10 mouse cellular contexts compared by ENCODE assay signal in the genomic region with DNA sequence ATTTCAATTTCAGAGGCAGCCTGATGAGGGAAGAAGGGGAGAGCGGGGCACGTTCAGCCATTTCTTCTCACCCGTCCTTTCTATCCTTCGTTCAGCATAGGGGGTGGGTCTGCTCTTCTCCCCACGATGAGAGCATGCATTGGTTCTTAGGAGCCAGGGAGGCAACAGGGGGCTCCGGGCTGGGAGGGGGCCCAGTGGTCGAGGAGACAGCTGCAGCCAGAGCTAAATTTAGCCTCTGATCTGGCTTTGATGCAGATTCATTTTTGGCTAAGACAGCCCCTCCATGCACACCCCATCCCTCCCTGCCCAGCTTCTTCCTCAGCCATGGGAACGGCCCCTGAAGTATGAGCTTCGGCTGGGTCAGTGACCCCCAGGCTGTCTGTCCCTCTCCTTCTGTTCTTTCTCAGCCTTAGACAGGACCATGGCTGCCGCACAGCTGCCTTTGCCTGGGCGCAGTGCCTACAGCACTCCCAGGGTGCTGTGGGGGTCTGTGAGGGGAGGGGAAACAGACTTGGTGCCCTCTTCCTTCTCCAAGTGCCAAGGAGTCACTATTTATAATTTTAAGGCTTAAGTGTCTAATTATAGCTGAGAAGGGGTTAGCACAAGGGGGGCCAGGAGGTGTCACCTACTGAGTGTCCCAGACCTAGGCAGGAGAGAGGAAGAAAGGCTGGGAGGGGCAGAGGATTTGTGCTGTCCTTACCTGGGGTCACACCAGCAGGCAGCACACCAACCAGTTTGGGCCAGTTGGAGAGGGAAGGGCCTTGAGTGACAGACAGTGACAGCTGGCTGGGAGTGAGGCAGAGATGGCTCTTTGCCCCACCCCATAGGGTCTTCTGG. TPM values are rescaled to one million over a fixed set of nuclear protein-coding genes. Genes with fewer than 3 reads are reported as not detected.
DNase-seq lines count a peak whose midpoint lies in the region; ATAC-seq and TF ChIP-seq lines count a peak whose summit lies in the region.
"Had no signal": no experiment of that assay in that cellular context is flagged by ENCODE, and none has a peak within 500 bp of the region (broad histone marks: within the 10 kb centered on the region; RNA-seq: fewer than 3 reads in every experiment).

No protein-coding gene starts in this region.

- ATAC-seq in lung, postnatal 0 days, result no peak
- ATAC-seq in stomach, embryonic 15.5 days (ENCODE audit: insufficient read depth, low FRiP score, low read depth), result no peak
- no peak for ATAC-seq in erythroid progenitor cell, adult 5-6 weeks (replicated peaks; ENCODE audit: low FRiP score, poor library complexity, severe bottlenecking)
- ATAC-seq in activated CD4-positive, CD25-positive, alpha-beta regulatory T cell, adult 4 months, result no peak

- TF ChIP-seq EP300 in lung, postnatal 0 days (IDR thresholded peaks at IDR 0.05), result no peak

- peaks cover 4% of the 10 kb centered on the region; the same call in 1 of the 2 replicates for H3K4me1 ChIP-seq in lung, postnatal 0 days (ENCODE audit: insufficient read depth, low read depth, low read length)
- peaks cover 43% of the 10 kb centered on the region for H3K4me1 ChIP-seq in limb, embryonic 10.5 days
- peaks cover 32% of the 10 kb centered on the region for H3K4me1 ChIP-seq in stomach, embryonic 15.5 days

- H3K27me3 ChIP-seq in lung, postnatal 0 days (replicated peaks; ENCODE audit: insufficient read depth, low read length), result no peaks in the 10 kb centered on the region
- H3K27me3 ChIP-seq in limb, embryonic 10.5 days (ENCODE audit: low read depth, poor library complexity, severe bottlenecking), result peaks cover 29% of the 10 kb centered on the region
- no peaks in the 10 kb centered on the region for H3K27me3 ChIP-seq in stomach, embryonic 15.5 days (replicated peaks)

- intact Hi-C loops in gastrocnemius, adult 2 months (cut with DNase I), result loop anchor here (5.0 kb wide), 1 partner anchor 54 kb away; the partner anchor contains the start of gene Gabpb2

- H3K4me2 ChIP-seq in lung, postnatal 0 days (replicated peaks; ENCODE audit: low read depth, low read length), result no peak overlapping the region
- peak overlapping the region; percentile 85 for H3K4me2 ChIP-seq in stomach, embryonic 15.5 days

- H3K36me3 ChIP-seq in lung, postnatal 0 days (ENCODE audit: insufficient read depth, low read length), result peaks cover 1% of the 10 kb centered on the region; the same call in 1 of the 2 replicates
- H3K36me3 ChIP-seq in limb, embryonic 10.5 days, result peaks cover 62% of the 10 kb centered on the region
- H3K36me3 ChIP-seq in stomach, embryonic 15.5 days, result peaks cover 6% of the 10 kb centered on the region; the same call in 1 of the 2 replicates

- no peak overlapping the region for H3K9ac ChIP-seq in lung, postnatal 0 days (replicated peaks; ENCODE audit: low read depth)
- no peak overlapping the region for H3K9ac ChIP-seq in stomach, embryonic 15.5 days

- no peak overlapping the region for H3K27ac ChIP-seq in lung, postnatal 0 days (ENCODE audit: low read length)
- H3K27ac ChIP-seq in gastrocnemius, adult 2 months, result peak overlapping the region; percentile 94
- H3K27ac ChIP-seq in limb, embryonic 10.5 days, result 0 out of 2 replicates have a peak overlapping the region, but pooled peaks have one; percentile 4
- no peak overlapping the region for H3K27ac ChIP-seq in stomach, embryonic 15.5 days

- WGBS in lung, postnatal 0 days, result 48% methylated on average over 11 of the region's 11 CpGs
- WGBS in limb, embryonic 10.5 days, result 56% methylated on average over 11 of the region's 11 CpGs
- WGBS in stomach, embryonic 15.5 days, result 52% methylated on average over 11 of the region's 11 CpGs

- H3K9me3 ChIP-seq in lung, postnatal 0 days (ENCODE audit: low read length), result no peaks in the 10 kb centered on the region
- no peaks in the 10 kb centered on the region for H3K9me3 ChIP-seq in limb, embryonic 10.5 days (replicated peaks)
- no peaks in the 10 kb centered on the region for H3K9me3 ChIP-seq in stomach, embryonic 15.5 days

- TF ChIP-seq CTCF in lung, postnatal 0 days (IDR thresholded peaks at IDR 0.05), result no peak
- no peak for TF ChIP-seq CTCF in gastrocnemius, adult 2 months (IDR thresholded peaks at IDR 0.05)

- no peak overlapping the region for H3K4me3 ChIP-seq in lung, postnatal 0 days (ENCODE audit: low read depth, low read length)
- peak overlapping the region; percentile 98 for H3K4me3 ChIP-seq in gastrocnemius, adult 2 months
- no peak overlapping the region for H3K4me3 ChIP-seq in limb, embryonic 10.5 days
- H3K4me3 ChIP-seq in stomach, embryonic 15.5 days (replicated peaks), result no peak overlapping the region

- DNase-seq in lung, postnatal 10 days, result peak; percentile 48
- DNase-seq in lung, postnatal 0 days (ENCODE audit: low spot score), result no peak
- peak; percentile 94 for DNase-seq in gastrocnemius, adult 2 months
- DNase-seq in limb, embryonic 10.5 days (ENCODE audit: low spot score), result no peak
- DNase-seq in kidney, adult 11 months, result no peak
- DNase-seq: kidney, adult 2 months; lung, adult 18-20 months had no signal

RNA-seq across cellular contexts. Expression of gene Sema6c, which starts 3.4 kb away (rescaled TPM):
- polyA plus RNA-seq in lung, postnatal 0 days (2015; fragmentation: Nextera tagmentation; extraction: Ambion mirVana), result 1.3 and 1.8 TPM in 2 replicates
- 100 to 1,000 TPM in 1 of 2 experiments, 10 to 100 TPM in 1; 83.4 to 105 TPM for total RNA-seq in gastrocnemius, adult 2 months (2021)
- 8.9 and 15.8 TPM in 2 replicates for polyA plus RNA-seq in limb, embryonic 10.5 days (2016; fragmentation: Nextera tagmentation; extraction: Ambion mirVana)
- polyA plus RNA-seq in stomach, embryonic 15.5 days (2015; fragmentation: Nextera tagmentation; extraction: Ambion mirVana), result 5.9 and 6.9 TPM in 2 replicates
- not detected in 2 replicates for total RNA-seq in erythroid progenitor cell, adult 5-6 weeks (2015; ENCODE audit: low replicate concordance)
- not detected in 2 replicates for total RNA-seq in erythroid progenitor cell, adult 5-6 weeks (2017; ENCODE audit: low replicate concordance)
- not detected for polyA plus RNA-seq in activated CD4-positive, CD25-positive, alpha-beta regulatory T cell, adult 4 months (2017; shearing (Covaris generic))

RNA-seq across cellular contexts. Expression of gene Tnfaip8l2, which starts 21.5 kb away (rescaled TPM):
- polyA plus RNA-seq in lung, postnatal 0 days (2015; fragmentation: Nextera tagmentation; extraction: Ambion mirVana), result 9.0 and 9.7 TPM in 2 replicates
- under 1 TPM; 0.42 to 0.87 TPM for total RNA-seq in gastrocnemius, adult 2 months (2021)
- 0.35 and 1.9 TPM in 2 replicates for polyA plus RNA-seq in limb, embryonic 10.5 days (2016; fragmentation: Nextera tagmentation; extraction: Ambion mirVana)
- 5.1 and 6.7 TPM in 2 replicates for polyA plus RNA-seq in stomach, embryonic 15.5 days (2015; fragmentation: Nextera tagmentation; extraction: Ambion mirVana)
- 7.5 and 18.0 TPM in 2 replicates for total RNA-seq in erythroid progenitor cell, adult 5-6 weeks (2015; ENCODE audit: low replicate concordance)
- 4.4 and 8.6 TPM in 2 replicates for total RNA-seq in erythroid progenitor cell, adult 5-6 weeks (2017; ENCODE audit: low replicate concordance)
- polyA plus RNA-seq in activated CD4-positive, CD25-positive, alpha-beta regulatory T cell, adult 4 months (2017; shearing (Covaris generic)), result 100 to 1,000 TPM; 216 to 232 TPM

RNA-seq across cellular contexts. Expression of gene Lysmd1, which starts 29.7 kb away (rescaled TPM):
- polyA plus RNA-seq in lung, postnatal 0 days (2015; fragmentation: Nextera tagmentation; extraction: Ambion mirVana), result 13.3 and 14.0 TPM in 2 replicates
- 1 to 10 TPM; 6.7 to 7.2 TPM for total RNA-seq in gastrocnemius, adult 2 months (2021)
- 12.6 and 16.2 TPM in 2 replicates for polyA plus RNA-seq in limb, embryonic 10.5 days (2016; fragmentation: Nextera tagmentation; extraction: Ambion mirVana)
- polyA plus RNA-seq in stomach, embryonic 15.5 days (2015; fragmentation: Nextera tagmentation; extraction: Ambion mirVana), result 11.6 and 11.7 TPM in 2 replicates
- total RNA-seq in erythroid progenitor cell, adult 5-6 weeks (2015; ENCODE audit: low replicate concordance), result 4.6 and 8.3 TPM in 2 replicates
- 7.0 and 8.1 TPM in 2 replicates for total RNA-seq in erythroid progenitor cell, adult 5-6 weeks (2017; ENCODE audit: low replicate concordance)
- polyA plus RNA-seq in activated CD4-positive, CD25-positive, alpha-beta regulatory T cell, adult 4 months (2017; shearing (Covaris generic)), result 10 to 100 TPM; 21.1 to 22.9 TPM

RNA-seq across cellular contexts. Expression of gene Scnm1, which starts 29.8 kb away (rescaled TPM):
- 51.8 and 54.1 TPM in 2 replicates for polyA plus RNA-seq in lung, postnatal 0 days (2015; fragmentation: Nextera tagmentation; extraction: Ambion mirVana)
- total RNA-seq in gastrocnemius, adult 2 months (2021), result 10 to 100 TPM; 33.2 to 40.7 TPM
- polyA plus RNA-seq in limb, embryonic 10.5 days (2016; fragmentation: Nextera tagmentation; extraction: Ambion mirVana), result 74.1 and 79.7 TPM in 2 replicates
- polyA plus RNA-seq in stomach, embryonic 15.5 days (2015; fragmentation: Nextera tagmentation; extraction: Ambion mirVana), result 59.1 and 62.7 TPM in 2 replicates
- 35.0 and 41.1 TPM in 2 replicates for total RNA-seq in erythroid progenitor cell, adult 5-6 weeks (2015; ENCODE audit: low replicate concordance)
- 34.9 and 43.6 TPM in 2 replicates for total RNA-seq in erythroid progenitor cell, adult 5-6 weeks (2017; ENCODE audit: low replicate concordance)
- 10 to 100 TPM; 67.2 to 99.2 TPM for polyA plus RNA-seq in activated CD4-positive, CD25-positive, alpha-beta regulatory T cell, adult 4 months (2017; shearing (Covaris generic))

RNA-seq across cellular contexts. Expression of gene Tmod4, which starts 39.4 kb away (rescaled TPM):
- polyA plus RNA-seq in lung, postnatal 0 days (2015; fragmentation: Nextera tagmentation; extraction: Ambion mirVana), result 2.0 and 2.9 TPM in 2 replicates
- 100 to 1,000 TPM; 598 to 814 TPM for total RNA-seq in gastrocnemius, adult 2 months (2021)
- 1.2 and 1.4 TPM in 2 replicates for polyA plus RNA-seq in limb, embryonic 10.5 days (2016; fragmentation: Nextera tagmentation; extraction: Ambion mirVana)
- 1.6 and 1.7 TPM in 2 replicates for polyA plus RNA-seq in stomach, embryonic 15.5 days (2015; fragmentation: Nextera tagmentation; extraction: Ambion mirVana)
- total RNA-seq in erythroid progenitor cell, adult 5-6 weeks (2015; ENCODE audit: low replicate concordance), result not detected in 2 replicates
- total RNA-seq in erythroid progenitor cell, adult 5-6 weeks (2017; ENCODE audit: low replicate concordance), result not detected in 2 replicates
- polyA plus RNA-seq in activated CD4-positive, CD25-positive, alpha-beta regulatory T cell, adult 4 months (2017; shearing (Covaris generic)), result 1 to 10 TPM; 2.5 to 3.7 TPM

Comparison
In these comparisons a context has a peak if more than half of its experiments do, and no peak if none do; other contexts are left out.
1. DNase-seq: peak in lung, postnatal 10 days (single experiment) and gastrocnemius, adult 2 months (single experiment); none in lung, postnatal 0 days (single experiment), limb, embryonic 10.5 days (single experiment) and kidney, adult 11 months (single experiment).
2. H3K27ac ChIP-seq: peak in gastrocnemius, adult 2 months (single experiment) and limb, embryonic 10.5 days (single experiment); none in lung, postnatal 0 days (single experiment) and stomach, embryonic 15.5 days (single experiment).
3. RNA of gene Tnfaip8l2, which starts 21.5 kb away (polyA plus RNA-seq): 216 to 232 TPM in activated CD4-positive, CD25-positive, alpha-beta regulatory T cell, adult 4 months; 9.0 to 9.7 TPM in lung, postnatal 0 days, 5.1 to 6.7 TPM in stomach, embryonic 15.5 days and 0.35 to 1.9 TPM in limb, embryonic 10.5 days; every median in the first group is over 10 times any median in the second.